Mouse (Mus musculus) E14TG2a.4 (cell line): Measurements from ENCODE around the gene Bcor.

ENCODE experiments used
- CTCF ChIP-seq: conservative IDR thresholded peaks from 2 replicates; pipeline ENCODE4 v1.5.1; 2014; ENCODE audit warnings: low read length
- NANOG ChIP-seq: IDR thresholded peaks from 2 replicates; pipeline ENCODE4 v1.6.1; 2014; ENCODE audit warnings: borderline replicate concordance, low read length, mixed read lengths
- POU5F1 ChIP-seq: IDR thresholded peaks from 2 replicates; pipeline ENCODE4 v1.6.1; 2014; ENCODE audit warnings: low read length, borderline replicate concordance

GRCm38 (mm10) chrX:12119476-12119875 lies 40.7 kb downstream of the Bcor start:
- TF ChIP-seq CTCF (no peak), POU5F1 (no peak), NANOG (no peak)
